Mouse (Mus musculus) liver, embryonic 12.5 days (tissue): ENCODE results near the gene Focad. TPM values are rescaled to one million over a fixed set of nuclear protein-coding genes. Genes with fewer than 3 reads are reported as not detected.
A peak's percentile ranks its signal among the peaks of the same experiment; 100 is the strongest.

Source experiments
- ATAC-seq: fragments of 200-750 bp; cut with Nextera tagmentation; 2 replicates; pipeline ENCODE4 v1.8.0; 2017; ENCODE audit warnings: moderate number of reproducible peaks, mild to moderate bottlenecking, moderate library complexity
- H3K27ac ChIP-seq: fragments of 300-500 bp; sonication (generic); 2 replicates; pipeline ENCODE4 v1.5.1; 2016; ENCODE audit warnings: mild to moderate bottlenecking
- H3K27me3 ChIP-seq: fragments of 300-500 bp; sonication (generic); replicated peaks from 2 replicates; pipeline ENCODE4 v1.6.1; 2016; ENCODE audit warnings: mild to moderate bottlenecking, moderate library complexity
- H3K36me3 ChIP-seq: fragments of 300-500 bp; sonication (generic); 2 replicates; pipeline ENCODE4 v1.6.1; 2016; ENCODE audit warnings: mild to moderate bottlenecking, moderate library complexity
- H3K4me1 ChIP-seq: fragments of 300-500 bp; sonication (generic); 2 replicates; pipeline ENCODE4 v1.6.1; 2016
- H3K4me2 ChIP-seq: fragments of 300-500 bp; sonication (generic); 2 replicates; pipeline ENCODE4 v1.6.1; 2016; ENCODE audit warnings: mild to moderate bottlenecking, moderate library complexity
- H3K4me3 ChIP-seq: fragments of 300-500 bp; sonication (generic); 2 replicates; pipeline ENCODE4 v1.5.1; 2016; ENCODE audit warnings: mild to moderate bottlenecking, moderate library complexity
- H3K9ac ChIP-seq: fragments of 300-500 bp; sonication (generic); 2 replicates; pipeline ENCODE4 v1.6.1; 2016; ENCODE audit warnings: mild to moderate bottlenecking, moderate library complexity
- H3K9me3 ChIP-seq: fragments of 300-500 bp; sonication (generic); replicated peaks from 2 replicates; pipeline ENCODE4 v1.6.1; 2016; ENCODE audit warnings: mild to moderate bottlenecking, moderate library complexity
- WGBS: fragments of 180-500 bp; shearing (Covaris S2); methylation state at CpG from one replicate; pipeline ENCODE4 v1.1.7; 2016; ENCODE audit not compliant: insufficient replicate concordance; 5-methylcytosine and 5-hydroxymethylcytosine counted together
- polyA plus RNA-seq: library from polyadenylated mRNA; unstranded; fragments of >200 nt; fragmentation: Nextera tagmentation; extraction: Ambion mirVana; gene quantifications from 2 replicates; pipeline ENCODE4 v1.2.1, GENCODE M21; 2016

Gene Focad
- polyA plus RNA-seq, 1 experiment from 2014 or later, result 13.5 TPM

DNA sequence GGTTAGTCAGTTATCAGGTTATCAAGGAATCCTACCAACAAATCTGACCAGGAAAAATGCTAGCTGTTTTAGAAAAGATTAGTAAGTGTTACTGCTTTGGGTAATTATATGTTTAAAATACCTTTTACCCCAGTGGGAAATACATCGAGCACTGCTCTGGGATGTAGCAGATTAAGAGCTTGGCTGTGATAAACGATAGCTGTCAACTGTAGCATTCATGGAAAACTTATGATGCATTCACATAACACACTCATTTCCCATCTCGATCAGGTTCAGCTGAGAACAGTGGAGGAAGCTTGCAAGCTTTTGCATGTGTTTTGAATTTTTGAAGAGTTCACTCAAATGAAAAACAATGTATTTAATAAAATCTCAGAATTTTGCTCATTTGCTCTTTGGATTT is 14.2 kb downstream of the Focad start:
- 66% methylated on average over 3 of the region's 3 CpGs for WGBS
- H3K4me2 ChIP-seq, result no peak overlapping the region
- no peaks in the 10 kb centered on the region for H3K36me3 ChIP-seq

GRCm38 (mm10) chr4:88117331-88117730 is 22.9 kb downstream of the Focad start:
- no peak overlapping the region for H3K27ac ChIP-seq
- no peak overlapping the region for H3K4me3 ChIP-seq
- 0 out of 2 replicates have a peak, but pooled peaks cover 5% of the 10 kb centered on the region for H3K36me3 ChIP-seq
- peak overlapping the region; percentile 41 for H3K4me2 ChIP-seq
- no peaks in the 10 kb centered on the region for H3K27me3 ChIP-seq
- no peaks in the 10 kb centered on the region for H3K9me3 ChIP-seq
- WGBS, result 27% methylated on average over 3 of the region's 3 CpGs
- ATAC-seq, result peak; percentile 90
- no peak overlapping the region for H3K9ac ChIP-seq
- H3K4me1 ChIP-seq, result peaks cover 53% of the 10 kb centered on the region

More for the DNA sequence above, 14.2 kb downstream of the Focad start:
- H3K9me3 ChIP-seq, result no peaks in the 10 kb centered on the region
- H3K4me1 ChIP-seq, result peaks cover 18% of the 10 kb centered on the region
- no peak for ATAC-seq
- H3K9ac ChIP-seq, result no peak overlapping the region
- H3K27ac ChIP-seq, result no peak overlapping the region
- H3K4me3 ChIP-seq, result no peak overlapping the region
- no peaks in the 10 kb centered on the region for H3K27me3 ChIP-seq

DNA sequence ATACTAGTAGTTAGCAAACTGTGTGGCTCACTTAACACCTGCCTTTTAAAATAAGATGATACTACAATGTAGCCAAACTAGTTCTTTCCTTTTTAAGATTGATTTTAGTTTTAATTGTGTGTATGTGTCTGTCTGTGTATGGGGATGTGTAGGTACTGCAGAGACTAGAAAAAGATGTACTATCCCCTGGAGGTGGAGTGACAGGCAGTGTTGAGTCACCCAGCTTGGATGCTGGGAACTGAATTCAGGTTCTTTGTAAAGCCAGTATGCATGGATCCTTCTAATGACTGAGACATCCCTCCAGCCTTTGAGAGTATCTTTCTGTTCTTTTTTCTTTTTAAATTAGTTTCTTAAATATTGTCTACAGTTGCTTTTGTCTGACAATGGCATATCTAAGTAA is 23.5 kb downstream of the Focad start:
- ATAC-seq, result 0 out of 2 replicates have a peak, but pooled peaks have one; percentile 47
- Histone ChIP-seq H3K36me3 (0 out of 2 replicates have a peak, but pooled peaks cover 8% of the 10 kb centered on the region), H3K27me3 (no peaks in the 10 kb centered on the region)

GRCm38 (mm10) chr4:88118750-88119395 is 24.4 kb downstream of the Focad start:
- H3K27me3 ChIP-seq, result no peaks in the 10 kb centered on the region
- no peak overlapping the region for H3K9ac ChIP-seq
- H3K36me3 ChIP-seq, result 0 out of 2 replicates have a peak, but pooled peaks cover 8% of the 10 kb centered on the region
- peak overlapping the region; percentile 45; the same call in 1 of the 2 replicates for H3K27ac ChIP-seq
- 0 out of 2 replicates have a peak, but pooled peaks have one; percentile 17 for ATAC-seq
- H3K4me2 ChIP-seq, result no peak overlapping the region
- no peak overlapping the region for H3K4me3 ChIP-seq
- H3K4me1 ChIP-seq, result peaks cover 53% of the 10 kb centered on the region
- 61% methylated on average over 5 of the region's 5 CpGs for WGBS
- H3K9me3 ChIP-seq, result no peaks in the 10 kb centered on the region

More for the DNA sequence above, 23.5 kb downstream of the Focad start:
- Histone ChIP-seq H3K9me3 (no peaks in the 10 kb centered on the region), H3K9ac (no peak overlapping the region), H3K4me2 (peak overlapping the region; percentile 4; the same call in 1 of the 2 replicates), H3K4me1 (peaks cover 53% of the 10 kb centered on the region), H3K27ac (no peak overlapping the region), H3K4me3 (no peak overlapping the region)

DNA sequence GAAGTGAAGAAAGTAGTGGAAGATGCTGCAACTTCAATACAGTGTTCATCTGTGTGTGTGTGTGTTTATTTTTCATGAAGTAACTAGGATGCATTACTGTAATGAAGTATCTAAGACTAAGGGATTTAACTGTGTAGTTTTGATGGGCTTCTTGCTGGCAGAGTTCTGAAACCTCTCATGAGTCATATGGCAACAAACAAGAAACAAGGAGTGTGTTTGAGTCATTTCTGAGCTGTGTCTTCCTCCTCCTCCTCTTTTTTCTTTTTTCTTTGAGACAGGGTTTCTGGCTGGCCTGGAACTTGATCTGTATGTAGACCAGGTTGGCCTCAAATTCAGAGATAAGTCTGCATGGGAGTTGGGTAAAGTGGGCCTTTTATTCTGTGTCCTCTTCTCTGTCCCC is 25.7 kb downstream of the Focad start:
- Histone ChIP-seq H3K4me1 (peaks cover 49% of the 10 kb centered on the region), H3K36me3 (0 out of 2 replicates have a peak, but pooled peaks cover 12% of the 10 kb centered on the region), H3K27ac (0 out of 2 replicates have a peak overlapping the region, but pooled peaks have one; percentile 13), H3K4me3 (no peak overlapping the region), H3K9ac (no peak overlapping the region), H3K27me3 (no peaks in the 10 kb centered on the region), H3K9me3 (no peaks in the 10 kb centered on the region), H3K4me2 (no peak overlapping the region)
- ATAC-seq, result no peak

- Histone ChIP-seq H3K4me1 (peaks cover 30% of the 10 kb centered on the region), H3K36me3 (peaks cover 23% of the 10 kb centered on the region), H3K4me3 (no peak overlapping the region), H3K27ac (no peak overlapping the region), H3K4me2 (no peak overlapping the region), H3K27me3 (no peaks in the 10 kb centered on the region), H3K9me3 (no peaks in the 10 kb centered on the region), H3K9ac (no peak overlapping the region)
- no peak for ATAC-seq
- 76% methylated on average over 3 of the region's 3 CpGs for WGBS
These were observed 28.0 kb downstream of the Focad start for GRCm38 (mm10) chr4:88122472-88122871.

DNA sequence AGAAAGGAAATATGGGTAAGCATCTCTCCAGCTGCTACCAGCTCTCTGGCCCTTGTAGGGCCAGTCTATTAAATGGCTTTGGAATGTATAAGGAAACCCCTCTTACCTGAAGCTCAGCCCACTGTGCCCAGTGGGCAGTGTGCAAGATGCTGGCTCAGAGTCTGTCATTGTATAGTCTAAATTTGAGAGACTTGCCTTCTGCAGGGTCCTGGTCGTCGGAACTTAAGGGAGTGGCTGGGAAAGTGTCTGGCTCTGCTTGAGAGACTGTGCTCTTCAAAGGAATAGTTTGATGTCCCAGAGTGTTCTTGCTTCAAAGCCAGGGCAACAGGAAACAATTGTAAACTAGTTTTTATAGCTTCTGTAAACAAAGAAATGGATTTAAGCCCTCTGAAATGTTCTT is 41.5 kb downstream of the Focad start:
- no peak for ATAC-seq
- Histone ChIP-seq H3K4me2 (no peak overlapping the region), H3K9ac (no peak overlapping the region), H3K9me3 (no peaks in the 10 kb centered on the region), H3K27me3 (no peaks in the 10 kb centered on the region), H3K4me1 (no peaks in the 10 kb centered on the region), H3K36me3 (0 out of 2 replicates have a peak, but pooled peaks cover 1% of the 10 kb centered on the region), H3K4me3 (no peak overlapping the region), H3K27ac (no peak overlapping the region)
- 68% methylated on average over 2 of the region's 2 CpGs for WGBS

GRCm38 (mm10) chr4:88136528-88136927 is 42.1 kb downstream of the Focad start:
- Histone ChIP-seq H3K9ac (no peak overlapping the region), H3K27ac (no peak overlapping the region), H3K4me3 (no peak overlapping the region), H3K4me2 (no peak overlapping the region), H3K36me3 (no peaks in the 10 kb centered on the region), H3K4me1 (no peaks in the 10 kb centered on the region), H3K9me3 (no peaks in the 10 kb centered on the region), H3K27me3 (no peaks in the 10 kb centered on the region)
- 66% methylated on average over 4 of the region's 4 CpGs for WGBS
- ATAC-seq, result no peak

GRCm38 (mm10) chr4:88138366-88138917 is 44.0 kb downstream of the Focad start:
- Histone ChIP-seq H3K4me3 (no peak overlapping the region), H3K4me1 (no peaks in the 10 kb centered on the region), H3K27ac (no peak overlapping the region), H3K36me3 (no peaks in the 10 kb centered on the region), H3K4me2 (no peak overlapping the region), H3K9ac (no peak overlapping the region), H3K9me3 (no peaks in the 10 kb centered on the region), H3K27me3 (no peaks in the 10 kb centered on the region)
- no peak for ATAC-seq
- 79% methylated on average over 2 of the region's 2 CpGs for WGBS

DNA sequence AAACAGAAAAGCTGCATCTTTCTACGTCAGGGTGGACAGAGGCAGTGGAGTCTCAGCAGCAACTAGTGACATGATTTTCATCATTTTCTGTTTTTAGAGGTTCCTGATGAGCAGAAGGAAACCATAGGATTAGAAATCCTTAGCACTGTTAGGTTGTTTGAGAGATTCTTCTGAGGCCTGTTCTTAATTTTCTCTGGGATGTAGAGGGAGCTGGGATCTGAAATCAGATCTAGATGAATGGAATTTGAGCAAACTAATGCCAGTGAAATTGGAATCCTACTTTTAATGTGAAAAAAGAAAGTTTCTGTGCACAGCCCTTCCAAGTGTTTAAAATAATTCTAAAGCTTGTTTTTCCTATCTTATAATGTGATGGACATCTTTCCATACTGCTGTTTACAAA is 55.0 kb downstream of the Focad start:
- no peak overlapping the region for H3K4me3 ChIP-seq
- no peaks in the 10 kb centered on the region for H3K9me3 ChIP-seq
- no peaks in the 10 kb centered on the region for H3K4me1 ChIP-seq
- no peak for ATAC-seq
- H3K36me3 ChIP-seq, result no peaks in the 10 kb centered on the region
- H3K4me2 ChIP-seq, result no peak overlapping the region
- no peaks in the 10 kb centered on the region for H3K27me3 ChIP-seq
- whole genome bisulfite sequencing, result 60% methylated on average over 1 of the region's 1 CpGs
- H3K9ac ChIP-seq, result no peak overlapping the region
- H3K27ac ChIP-seq, result no peak overlapping the region

- Histone ChIP-seq H3K4me2 (no peak overlapping the region), H3K36me3 (no peaks in the 10 kb centered on the region), H3K4me1 (no peaks in the 10 kb centered on the region), H3K27me3 (no peaks in the 10 kb centered on the region), H3K9me3 (no peaks in the 10 kb centered on the region), H3K27ac (no peak overlapping the region), H3K4me3 (no peak overlapping the region), H3K9ac (no peak overlapping the region)
- ATAC-seq, result no peak
- 57% methylated on average over 3 of the region's 3 CpGs for WGBS
These were observed 61.2 kb downstream of the Focad start for GRCm38 (mm10) chr4:88155490-88156160.

DNA sequence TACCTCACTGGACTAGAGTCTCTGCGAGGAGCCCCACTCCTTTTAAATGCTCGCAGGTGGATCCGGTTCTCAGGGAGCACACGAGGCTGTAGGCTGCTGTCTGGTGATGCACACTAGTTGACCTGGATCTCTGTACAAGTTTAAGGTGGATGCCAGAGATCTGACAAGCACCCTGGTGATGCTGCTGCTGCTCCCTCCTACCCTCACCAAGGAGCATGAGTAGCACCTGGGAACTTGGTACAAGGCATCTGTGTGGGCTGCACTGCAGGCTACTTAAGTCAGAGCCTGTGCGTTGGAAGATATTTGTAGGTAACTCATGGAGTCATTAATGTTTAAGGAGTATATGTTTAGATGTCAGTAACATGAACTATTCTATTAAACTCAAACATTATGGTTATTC is 62.5 kb downstream of the Focad start:
- Histone ChIP-seq H3K36me3 (no peaks in the 10 kb centered on the region), H3K27ac (no peak overlapping the region), H3K4me3 (no peak overlapping the region), H3K4me2 (no peak overlapping the region), H3K4me1 (no peaks in the 10 kb centered on the region), H3K9ac (no peak overlapping the region), H3K9me3 (no peaks in the 10 kb centered on the region), H3K27me3 (no peaks in the 10 kb centered on the region)
- 86% methylated on average over 5 of the region's 5 CpGs for WGBS
- no peak for ATAC-seq
